Mouse (Mus musculus) gastrocnemius, postnatal 36 days (tissue): ENCODE results near the gene Sdccag8. TPM values are rescaled to one million over a fixed set of nuclear protein-coding genes. Genes with fewer than 3 reads are reported as not detected.

ENCODE experiments used
- DNase-seq, 2 experiments: peaks; one replicate each; pipeline ENCODE4 v3.0.0; 2022
- intact Hi-C: fragments of 180-260 bp; cut with DNase I; formaldehyde crosslinking; loops from one replicate; pipeline ENCODE4 v1.15.1; 2025
- long read RNA-seq, 2 experiments: library from polyadenylated mRNA; stranded (forward); transcript quantifications; one replicate each; pipeline ENCODE4 v2.0.0; 2021
- total RNA-seq, 2 experiments: library from RNA; stranded (reverse); gene quantifications; 2 replicates each; pipeline ENCODE4 v1.2.3; 2021

Gene Sdccag8
- total RNA-seq = 1 to 10 TPM; 3.0 to 5.7 TPM
- long read RNA-seq, experiment 1, partial matches to known transcripts = 13 of 21 reads
- long read RNA-seq, experiment 1, other reads (novel, unspliced or antisense) = 6 of 21 reads
- long read RNA-seq, experiment 2, partial matches to known transcripts = 9 of 15 reads
- long read RNA-seq, experiment 2, other reads (novel, unspliced or antisense) = 5 of 15 reads

DNA sequence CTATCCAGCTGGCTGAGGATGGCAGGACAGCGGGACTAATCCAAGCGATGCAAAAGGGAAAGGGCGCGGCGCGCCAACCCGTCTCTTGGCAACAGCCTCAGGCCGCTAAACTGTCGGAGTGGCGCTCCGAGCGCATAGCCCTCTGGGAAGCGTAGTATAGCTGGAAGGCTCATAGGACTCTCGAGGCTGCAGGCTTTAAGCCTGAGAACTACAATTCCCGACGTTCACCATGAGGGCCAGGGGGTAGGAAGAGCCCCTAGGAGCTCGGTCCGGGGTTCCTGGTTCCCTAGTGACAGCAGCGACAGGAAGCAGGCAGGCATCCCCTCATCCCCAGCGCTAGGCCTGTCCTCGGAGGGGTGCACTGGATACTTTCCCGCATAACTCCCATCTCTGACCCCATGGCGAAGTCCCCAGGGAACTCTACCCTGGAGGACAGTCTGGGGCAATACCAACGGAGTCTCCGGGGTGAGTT is at the start of gene Sdccag8:
Sdccag8 (plus strand) TSS at position 70 of the 472 bp plus-strand sequence.
- peak; percentile 91 to 93 for DNase-seq
- intact Hi-C loops = no loop called here

DNA sequence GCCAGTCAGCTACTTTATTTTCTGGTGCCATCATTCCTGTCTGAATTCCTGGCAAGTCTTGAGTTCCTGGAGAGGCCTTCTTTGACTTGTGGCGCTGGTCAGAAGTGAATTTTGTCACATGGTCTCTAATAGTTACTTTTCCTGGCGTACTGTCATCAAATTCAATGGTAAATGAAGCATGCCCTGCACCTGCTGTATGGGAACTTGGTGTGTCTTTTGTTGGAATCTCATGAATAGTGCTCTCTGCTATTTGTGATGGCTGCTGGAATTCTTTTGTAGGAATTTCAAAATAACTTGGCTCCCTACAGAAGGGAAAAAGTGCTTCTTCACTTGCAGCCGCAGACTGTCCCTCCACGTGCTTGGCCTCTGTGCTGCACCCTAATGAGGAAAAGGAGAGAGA is 39.9 kb upstream of the Sdccag8 start:
- no peak for DNase-seq
- intact Hi-C loops = no loop called here

DNA sequence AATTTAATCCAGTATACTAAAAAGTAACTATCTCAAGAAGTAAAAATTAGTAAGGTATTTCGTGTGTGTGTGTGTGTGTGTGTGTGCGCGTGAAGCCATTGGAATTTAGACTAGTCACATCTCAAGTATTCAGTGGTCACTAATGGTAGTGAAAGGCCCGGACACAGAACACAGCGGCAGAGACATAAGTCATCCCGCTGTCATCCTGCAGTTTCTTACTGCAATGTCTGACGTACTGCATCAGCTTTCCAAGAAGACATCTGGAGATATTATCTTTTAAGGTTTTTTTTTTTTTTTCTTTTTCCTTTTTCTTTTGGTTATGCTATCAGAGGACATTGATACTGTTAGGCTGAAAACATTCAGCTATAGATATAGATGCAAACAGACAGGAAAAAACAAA is 25.1 kb upstream of the Sdccag8 start:
- intact Hi-C loops = no loop called here
- DNase-seq = no peak

DNA sequence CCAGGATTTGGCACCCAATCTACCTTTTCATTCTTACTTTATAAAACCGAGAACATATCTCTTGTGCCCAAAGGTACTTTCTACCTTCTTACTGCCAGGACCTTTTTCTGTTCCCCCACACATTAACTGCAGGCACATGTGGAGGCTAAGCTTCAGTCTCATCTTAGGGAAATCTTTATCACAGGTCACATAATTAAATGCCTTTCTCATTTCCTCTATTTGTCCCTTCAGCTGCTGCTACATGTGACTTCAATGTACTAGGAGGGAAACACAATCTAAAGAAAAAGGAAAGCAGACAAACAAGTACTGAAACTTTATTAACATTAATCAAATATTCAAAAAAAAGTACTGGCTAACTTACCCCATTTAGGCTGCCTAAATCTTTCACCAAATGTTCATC is 22.3 kb upstream of the Sdccag8 start:
- no peak for DNase-seq
- intact Hi-C loops = no loop called here

DNA sequence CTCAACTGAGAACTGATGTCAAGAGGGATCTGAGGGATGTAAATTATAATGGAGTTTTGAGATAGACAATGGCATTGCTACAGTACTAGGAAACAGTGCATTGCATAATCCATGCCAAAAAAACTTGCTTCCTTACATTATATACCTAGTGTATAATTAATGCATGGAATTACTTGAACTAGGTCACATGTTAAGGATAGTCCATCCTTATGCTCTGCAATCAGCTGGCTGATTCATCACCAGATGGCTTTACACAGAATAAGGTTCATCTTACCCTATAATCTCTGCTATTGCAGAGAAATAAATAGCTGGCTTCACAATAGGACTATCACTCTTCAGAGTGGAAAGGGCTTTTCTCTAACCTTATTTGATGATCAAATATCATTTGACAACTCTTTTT is 15.8 kb upstream of the Sdccag8 start:
- no peak for DNase-seq
- intact Hi-C loops = no loop called here

DNA sequence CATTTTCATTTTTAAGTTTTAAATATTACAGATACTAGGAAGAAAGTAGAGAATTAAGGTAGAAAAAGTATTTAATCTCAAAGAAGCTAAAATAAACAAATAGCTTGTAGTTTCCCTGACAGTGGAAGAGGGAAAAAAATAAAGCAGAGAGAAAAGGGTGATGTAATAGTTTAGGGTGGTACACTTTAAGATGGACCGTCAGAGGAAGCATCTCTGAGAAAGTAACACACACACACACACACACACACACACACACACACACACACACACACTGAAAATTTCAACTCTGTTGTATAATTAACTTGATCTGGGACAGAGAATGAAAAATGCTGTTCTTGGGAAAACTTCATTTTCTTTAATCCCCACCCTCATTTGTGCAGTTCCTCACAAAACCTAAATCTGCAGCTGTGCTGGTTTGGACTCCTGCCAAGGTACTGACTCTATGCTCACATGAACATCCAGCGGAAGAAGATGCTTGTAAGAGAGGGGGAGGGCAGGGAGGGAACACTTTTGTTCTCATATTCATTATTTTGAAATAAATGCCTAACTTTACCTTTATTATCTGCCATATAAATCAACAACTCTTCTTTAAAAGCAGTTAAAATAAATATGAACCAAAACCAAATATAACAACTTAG is 13.6 kb upstream of the Sdccag8 start:
- DNase-seq = peak in 1 of 2 experiments; percentile 60
- intact Hi-C loops = no loop called here

DNA sequence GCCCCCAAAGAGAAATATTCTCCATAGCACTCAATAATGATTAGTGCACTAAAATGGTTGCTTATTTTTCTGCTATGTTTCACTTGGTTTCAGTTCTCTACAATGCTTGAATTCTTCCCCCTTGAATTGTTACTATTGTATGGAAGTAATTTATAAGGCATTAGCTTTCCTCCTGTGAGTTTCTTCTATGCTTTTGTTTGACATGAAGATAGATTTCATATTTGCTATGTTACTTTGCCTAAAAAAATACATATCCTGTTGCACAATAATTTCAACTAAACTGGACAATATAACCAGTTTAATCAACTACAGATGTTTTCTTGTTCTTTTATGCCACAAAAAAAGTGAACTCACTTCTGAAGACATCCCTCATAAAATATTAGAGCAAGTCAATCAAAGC is 4.3 kb upstream of the Sdccag8 start:
- no peak for DNase-seq
- intact Hi-C loops = no loop called here

DNA sequence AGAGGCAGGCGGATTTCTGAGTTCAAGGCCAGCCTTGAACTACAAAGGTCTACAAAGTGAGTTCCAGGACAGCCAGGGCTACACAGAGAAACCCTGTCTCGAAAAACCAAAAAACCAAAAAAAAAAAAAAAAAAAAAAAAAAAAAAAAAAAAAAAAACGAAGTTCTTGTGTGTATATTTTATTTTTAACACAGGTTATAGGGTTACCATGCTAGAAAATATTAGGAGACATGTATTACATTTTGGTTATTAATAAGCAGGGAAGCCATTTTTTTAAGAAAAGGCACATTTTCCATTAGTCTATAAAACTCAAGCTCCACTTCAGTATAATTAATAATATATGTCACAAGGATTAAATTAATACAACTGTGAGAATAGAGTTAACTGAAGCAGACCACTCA is 2.6 kb upstream of the Sdccag8 start:
- no peak for DNase-seq
- intact Hi-C loops = no loop called here

DNA sequence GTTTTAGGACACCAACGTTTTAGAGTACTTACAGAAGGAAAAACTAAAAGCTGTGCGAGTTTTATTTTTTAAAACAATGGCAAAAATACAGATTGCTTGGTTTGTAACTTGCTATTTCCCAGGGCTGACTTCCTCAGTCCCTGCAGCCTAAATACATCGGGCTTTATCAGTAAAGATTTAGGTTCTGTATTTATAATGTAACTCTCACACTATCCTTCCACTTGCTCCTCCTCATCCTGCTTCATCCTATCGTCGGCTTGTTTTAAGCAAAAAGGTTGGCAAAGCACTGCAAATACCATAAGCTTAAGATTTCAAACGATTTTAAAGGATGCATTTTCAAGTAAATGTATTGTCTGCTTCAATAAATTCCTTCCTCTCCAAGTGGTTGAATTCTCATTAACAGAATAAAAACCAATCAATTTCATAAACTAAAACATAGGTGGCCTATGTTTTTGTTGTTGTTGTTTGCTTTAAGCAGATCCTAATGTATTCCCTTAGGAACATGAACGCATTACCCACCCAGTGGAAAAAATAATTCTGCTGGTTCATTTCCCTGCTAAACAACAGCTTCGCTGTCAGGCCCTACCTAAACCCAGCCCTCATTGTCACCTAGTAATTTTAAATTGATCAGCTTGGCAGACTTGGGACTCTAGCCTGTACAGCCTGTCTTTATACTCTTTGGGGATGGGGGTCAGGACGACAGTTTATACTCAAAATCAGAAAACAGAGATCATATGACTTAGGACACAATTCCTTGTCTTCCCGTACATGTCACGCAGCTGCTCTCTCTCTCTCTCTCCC is 1.8 kb upstream of the Sdccag8 start:
- intact Hi-C loops = no loop called here
- DNase-seq = no peak

DNA sequence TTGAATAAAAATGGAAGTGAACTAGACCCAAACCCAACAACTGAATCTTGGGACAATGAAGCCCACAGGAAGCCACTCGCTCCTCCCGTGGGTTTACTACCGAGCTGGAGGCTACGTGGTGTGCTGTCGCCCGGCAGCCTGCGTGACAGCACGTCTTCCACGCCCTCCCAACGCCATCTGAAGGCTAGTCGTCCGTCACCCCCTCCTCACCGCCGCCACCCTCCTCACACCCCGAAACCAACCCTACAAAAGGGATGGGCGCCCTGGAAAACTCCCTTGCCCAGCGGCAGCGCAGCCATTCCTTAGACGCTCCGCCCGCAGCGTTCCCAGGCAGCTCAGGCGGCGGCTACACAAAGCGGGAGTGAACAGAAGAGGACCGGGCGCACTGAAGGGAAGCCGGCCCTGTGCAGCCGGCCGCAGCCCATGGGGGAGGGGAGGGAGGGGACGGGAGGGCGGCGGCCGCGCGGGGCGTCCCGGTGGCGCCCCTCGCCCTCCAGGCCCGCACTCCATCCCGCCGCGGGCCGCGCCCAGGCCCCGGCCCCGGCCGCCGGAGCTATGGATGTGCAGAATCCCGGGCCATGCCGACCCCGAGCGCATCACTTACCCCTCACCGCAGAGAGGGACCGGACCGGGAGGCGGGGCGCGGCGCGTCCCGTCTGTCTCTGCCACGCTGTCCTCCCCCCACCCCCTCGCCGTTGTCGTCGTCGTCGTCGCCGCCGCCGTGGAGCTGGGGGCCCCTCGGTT is 996 bp upstream of the Sdccag8 start:
- peak; percentile 45 to 68 for DNase-seq
- intact Hi-C loops = no loop called here

DNA sequence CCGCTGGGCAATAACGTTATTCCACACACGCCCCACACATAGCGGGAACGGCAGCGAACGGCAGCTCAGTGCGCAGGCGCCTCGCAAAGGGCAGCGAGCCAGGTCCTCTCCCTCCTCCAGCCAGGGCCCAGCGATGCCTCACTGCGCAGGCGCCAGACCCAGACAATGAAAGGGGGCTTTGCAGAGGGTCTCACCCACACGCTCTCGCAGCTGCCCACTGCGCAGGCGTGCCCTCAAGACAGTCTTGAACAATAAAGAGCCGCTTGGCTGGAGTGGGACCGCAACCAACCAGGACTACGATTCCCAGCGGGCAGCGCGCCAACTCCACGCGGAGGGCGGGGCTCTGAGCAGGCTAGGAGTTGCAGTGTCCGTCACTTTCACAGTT is 432 bp upstream of the Sdccag8 start, which contains the start of gene Cep170:
Cep170 (minus strand) TSS at position 32 of the 385 bp plus-strand sequence.
- peak; percentile 94 to 98 for DNase-seq
- intact Hi-C loops = no loop called here

DNA sequence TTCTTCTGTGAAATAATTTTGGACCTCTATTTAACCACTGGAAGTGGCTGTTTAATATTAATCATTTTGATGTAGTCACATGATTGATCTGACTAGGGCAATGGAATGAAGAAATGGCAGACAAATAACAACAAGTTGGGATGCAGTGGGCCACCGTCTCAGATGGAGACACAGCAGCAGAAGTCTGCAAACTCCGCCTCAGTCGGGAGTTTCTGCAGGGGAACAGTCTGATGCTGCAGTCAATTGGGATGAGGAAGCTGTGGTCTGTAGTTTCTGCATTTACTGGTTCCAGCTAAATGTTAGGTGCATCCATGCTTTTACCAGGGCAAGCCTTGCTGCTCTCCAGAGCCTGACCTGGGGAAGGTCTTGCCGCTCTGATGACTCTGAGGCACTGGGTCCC is 2.3 kb downstream of the Sdccag8 start:
- intact Hi-C loops = no loop called here
- DNase-seq = no peak

DNA sequence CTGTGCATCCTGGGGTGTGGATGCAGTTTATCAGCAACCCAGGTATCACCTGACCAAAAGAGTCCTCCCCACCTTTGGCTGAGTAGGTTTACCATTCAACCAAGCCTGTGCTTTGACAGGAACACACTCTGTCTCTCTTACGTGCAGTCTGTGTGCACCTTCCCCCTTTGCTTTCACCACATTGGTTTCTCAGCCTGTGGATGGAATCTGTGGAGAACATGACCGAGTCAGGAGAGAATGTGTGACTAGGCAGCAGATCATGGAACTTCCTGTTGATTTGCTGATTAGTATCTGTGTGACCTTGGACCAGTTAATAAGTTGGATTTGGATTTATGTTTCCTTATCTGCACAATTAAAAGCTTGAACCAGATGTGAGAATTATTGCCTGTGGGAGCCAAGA is 3.7 kb downstream of the Sdccag8 start:
- DNase-seq = no peak
- intact Hi-C loops = no loop called here

DNA sequence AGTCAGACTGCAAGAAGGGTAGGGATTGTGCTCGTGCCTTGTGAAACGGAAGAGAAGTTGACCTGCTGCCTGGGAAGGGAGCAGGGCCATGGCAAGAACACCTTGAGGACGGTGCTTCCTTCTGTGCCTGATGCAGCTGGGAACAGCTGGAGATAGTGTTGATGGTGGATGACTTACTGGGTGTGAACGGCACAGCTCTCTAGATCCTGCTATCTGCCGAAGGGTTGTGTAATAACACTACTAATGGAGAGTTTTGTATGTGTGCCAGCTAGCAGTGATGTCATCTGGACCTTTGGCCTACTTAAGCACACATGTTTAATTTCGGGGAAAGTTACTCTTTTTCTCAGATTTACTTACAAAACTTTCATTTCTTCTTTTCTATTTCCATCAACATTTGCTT is 4.3 kb downstream of the Sdccag8 start:
- intact Hi-C loops = no loop called here
- DNase-seq = peak in 1 of 2 experiments; percentile 53

DNA sequence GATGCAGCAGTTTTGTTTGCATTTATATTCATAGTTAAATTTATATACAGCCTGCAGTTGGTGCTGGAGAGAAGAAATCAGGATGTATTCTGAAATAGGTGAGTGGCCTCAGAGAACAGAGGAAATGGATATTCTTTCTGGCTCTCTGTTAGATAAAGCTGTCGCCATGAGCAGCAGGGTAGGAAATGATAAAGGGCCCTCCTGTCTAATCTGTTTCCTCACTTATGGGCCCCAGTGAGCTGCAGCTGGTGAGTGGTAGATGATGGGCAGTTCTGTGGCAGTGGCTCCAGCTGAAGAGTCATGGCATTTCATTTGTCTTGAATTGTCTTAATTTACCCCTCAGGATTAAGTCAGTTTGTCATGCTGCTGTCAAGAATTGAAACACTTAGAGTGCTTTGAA is 7.5 kb downstream of the Sdccag8 start:
- DNase-seq = no peak
- intact Hi-C loops = no loop called here

DNA sequence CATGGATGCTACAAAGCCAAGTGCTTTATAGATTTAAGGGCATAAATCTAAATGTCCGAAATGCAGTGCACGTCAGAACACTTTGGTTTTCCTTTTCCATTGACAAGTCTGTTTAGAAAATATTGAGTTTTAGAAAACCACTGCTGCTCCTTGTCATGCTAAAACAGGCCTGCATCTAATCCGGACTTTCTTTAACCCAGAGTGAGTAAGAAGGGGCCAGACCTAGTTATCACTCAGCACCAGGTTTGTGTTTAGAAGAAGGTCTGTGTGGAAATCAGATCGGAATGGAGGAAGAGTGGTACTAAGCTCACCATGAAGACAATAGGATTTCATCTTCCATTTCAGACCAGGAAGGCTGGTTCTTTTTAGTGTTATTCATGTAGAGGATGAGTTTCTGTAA is 8.5 kb downstream of the Sdccag8 start:
- intact Hi-C loops = no loop called here
- no peak for DNase-seq

DNA sequence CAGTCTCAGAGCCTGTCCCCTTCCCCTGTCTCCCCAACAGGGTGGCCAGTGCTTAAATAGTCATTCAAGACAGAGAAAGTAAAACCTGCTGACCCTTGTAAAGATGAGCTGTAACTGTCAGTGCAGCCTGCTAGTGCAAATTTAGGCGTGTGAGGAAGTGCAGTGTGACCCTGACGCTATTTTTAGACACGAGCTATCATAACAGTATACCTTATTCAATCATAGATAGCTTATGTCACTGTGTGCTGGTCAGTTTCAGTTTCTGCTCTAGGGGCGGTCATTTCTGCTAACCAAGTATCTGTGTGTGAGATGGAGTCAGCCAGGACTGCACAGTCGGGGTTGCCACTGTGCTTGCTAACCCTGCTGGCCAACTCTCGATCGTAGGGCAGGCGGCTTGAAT is 9.4 kb downstream of the Sdccag8 start:
- intact Hi-C loops = no loop called here

DNA sequence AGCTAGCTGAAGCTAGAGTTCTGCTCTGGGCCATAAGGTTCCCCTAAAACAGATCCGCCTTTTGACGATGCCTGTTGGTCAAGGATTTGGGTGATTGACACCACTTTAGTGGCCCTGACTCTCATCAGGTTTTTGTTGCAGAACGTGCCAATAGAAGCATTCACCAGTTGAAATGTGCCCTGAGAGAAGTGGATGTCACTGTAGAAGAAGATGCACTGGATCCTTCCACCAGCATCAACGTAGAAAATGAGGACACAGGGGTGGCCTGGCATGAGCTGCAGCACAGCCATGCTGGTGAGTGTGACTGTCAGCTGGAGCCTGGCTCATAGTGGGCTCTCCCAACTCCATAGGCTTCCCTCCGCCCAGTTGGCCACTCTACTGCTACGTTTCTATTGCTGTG is 10.2 kb downstream of the Sdccag8 start:
- intact Hi-C loops = no loop called here
- no peak for DNase-seq

More for the DNA sequence above, 9.4 kb downstream of the Sdccag8 start:
- no peak for DNase-seq

DNA sequence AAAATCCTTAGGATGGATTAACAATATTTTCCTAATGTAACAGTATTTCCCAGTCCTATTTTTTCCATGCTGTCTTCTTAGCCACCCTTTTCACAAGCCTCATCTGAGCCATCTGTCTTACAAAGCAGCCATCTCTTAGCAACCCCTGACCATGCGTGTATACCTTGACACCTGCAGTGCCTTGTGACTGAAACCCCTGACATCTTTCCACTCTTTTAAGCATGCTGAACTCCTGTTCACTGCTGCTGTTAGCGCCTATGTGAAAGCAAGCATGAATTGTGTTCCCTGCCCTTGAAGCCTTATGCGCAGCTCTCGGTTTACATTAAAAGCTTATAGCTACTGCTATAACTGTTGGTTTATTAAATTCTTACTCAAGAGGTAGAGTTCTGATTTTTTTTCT is 10.6 kb downstream of the Sdccag8 start:
- intact Hi-C loops = no loop called here
- no peak for DNase-seq

DNA sequence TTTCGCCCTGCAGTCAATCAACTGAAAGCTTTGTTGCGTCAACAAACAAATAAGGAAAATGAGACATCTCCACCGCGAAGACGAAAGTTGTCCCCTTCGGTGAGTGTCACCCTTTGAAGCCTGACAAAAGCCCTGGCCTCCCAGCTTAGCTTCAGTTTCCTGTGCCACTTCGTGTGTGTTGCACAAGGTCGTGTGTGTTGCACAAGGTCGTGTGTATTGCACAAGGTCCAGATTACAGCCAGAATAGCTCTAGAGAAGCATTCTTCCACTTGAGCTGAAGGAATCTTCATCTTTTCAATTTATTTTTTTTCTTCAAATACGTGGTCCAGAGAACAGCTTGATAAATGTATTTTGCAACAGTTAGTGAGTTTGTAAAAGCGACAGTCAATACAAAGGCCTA is 11.7 kb downstream of the Sdccag8 start:
- DNase-seq = no peak
- intact Hi-C loops = no loop called here

DNA sequence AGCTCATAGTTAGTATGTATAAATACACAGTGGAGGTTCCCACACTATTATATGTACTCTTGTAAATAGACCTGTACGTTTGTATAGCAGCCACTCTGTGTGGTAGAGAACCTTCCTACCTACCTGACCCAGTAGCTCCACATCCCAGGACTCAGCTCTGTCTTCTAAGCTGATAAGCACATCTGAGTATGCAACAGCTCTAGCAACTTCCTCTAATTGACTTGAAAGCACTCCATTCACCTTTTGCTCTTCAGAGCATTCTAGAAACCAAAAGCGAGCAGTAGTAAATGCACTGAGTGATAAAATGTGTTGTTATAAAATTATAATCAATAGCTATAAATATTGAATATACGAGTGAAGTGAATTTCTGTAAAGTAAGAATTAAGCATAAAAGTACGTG is 12.5 kb downstream of the Sdccag8 start:
- DNase-seq = no peak
- intact Hi-C loops = no loop called here
